Mouse (Mus musculus) kidney, adult 2 months (tissue): Measurements from ENCODE around the gene Thop1.

Experiments
- CTCF ChIP-seq: fragments of 200-500 bp; conservative IDR thresholded peaks from 2 replicates; pipeline ENCODE4 v1.5.1; 2011; ENCODE audit warnings: low read depth, mild to moderate bottlenecking, control low read depth, low read length, moderate library complexity, mixed read lengths; ENCODE audit not compliant: insufficient read depth, insufficient read length
- POLR2A ChIP-seq: fragments of 200-500 bp; IDR thresholded peaks from one replicate; pipeline ENCODE4 v1.6.1; 2011; ENCODE audit warnings: low read depth, low read length, control low read depth

DNA sequence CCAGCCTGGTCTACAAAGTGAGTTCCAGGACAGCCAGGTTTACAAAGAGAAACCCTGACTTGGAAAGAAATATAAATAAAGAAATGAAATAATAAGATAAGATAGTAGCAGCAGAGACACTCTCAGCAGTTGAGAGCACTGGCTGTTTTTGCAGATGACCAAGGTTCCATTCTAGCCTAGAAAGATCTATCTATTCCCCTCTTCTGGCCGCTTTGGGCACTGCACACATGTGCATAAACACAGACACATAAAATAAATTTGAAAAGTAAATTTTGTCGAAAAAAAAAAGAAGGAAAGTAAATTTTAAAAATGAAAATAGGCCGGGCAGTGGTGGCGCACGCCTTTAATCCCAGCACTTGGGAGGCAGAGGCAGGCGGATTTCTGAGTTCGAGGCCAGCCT, 33.6 kb upstream of the Thop1 start:
- no peak for TF ChIP-seq CTCF
- TF ChIP-seq POLR2A = no peak
